Mouse (Mus musculus): Measurements from ENCODE around the gene Mctp1. TPM values are rescaled to one million over a fixed set of nuclear protein-coding genes. Genes with fewer than 3 reads are reported as not detected.

Mctp1 gene
- polyA plus RNA-seq, 1 experiment from 2014 or later, result 3.0 TPM

DNA sequence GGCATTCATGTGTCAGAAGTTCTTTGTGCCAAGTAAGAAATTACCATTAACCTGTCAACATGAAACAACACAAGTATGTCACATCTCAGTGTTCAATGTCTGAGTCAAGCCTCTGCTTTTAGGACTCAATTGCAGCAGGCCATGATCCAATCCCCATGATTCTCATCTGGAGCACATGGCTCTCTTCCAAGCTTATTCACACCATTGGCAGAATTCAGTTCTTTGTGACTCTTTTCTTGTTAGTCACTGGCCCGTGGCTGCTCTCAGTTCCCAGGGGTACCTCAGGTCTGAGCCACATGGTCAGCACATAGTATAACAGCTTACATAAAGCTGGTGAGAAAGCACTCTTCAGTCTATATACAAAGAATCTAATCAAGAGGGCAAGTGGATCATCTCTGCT, 138.8 kb downstream of the Mctp1 start:
- DNase-seq (ENCODE audit: extremely low spot score, low spot score), result no peak
- Histone ChIP-seq H3K27me3 (ENCODE audit: poor library complexity, severe bottlenecking) (no peaks in the 10 kb centered on the region), H3K9me3 (no peaks in the 10 kb centered on the region), H3K4me3 (no peak overlapping the region), H3K36me3 (replicated peaks) (no peaks in the 10 kb centered on the region), H3K27ac (no peak overlapping the region), H3K4me1 (no peaks in the 10 kb centered on the region)
- WGBS, result 66% methylated on average over 1 of the region's 1 CpGs

DNA sequence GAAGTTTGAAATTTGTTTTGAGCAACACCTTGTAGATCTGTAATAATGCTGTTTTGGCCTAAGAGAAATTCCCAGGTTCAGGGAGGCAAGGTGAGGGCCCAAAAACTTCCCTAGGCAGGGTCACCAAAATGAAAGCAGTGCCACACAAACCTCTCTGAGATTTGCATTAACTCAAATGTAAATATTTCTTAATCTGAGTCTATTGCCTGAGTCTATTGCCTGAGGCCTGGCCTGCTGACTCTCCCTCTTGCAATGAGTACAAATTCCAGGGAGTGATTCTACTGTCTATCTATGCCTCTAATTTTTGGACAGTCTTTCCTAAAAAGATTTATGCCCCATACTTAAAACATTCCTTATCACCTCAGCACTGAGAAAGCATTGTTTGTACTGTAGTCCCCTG, 143.0 kb downstream of the Mctp1 start:
- H3K9me3 ChIP-seq, result no peaks in the 10 kb centered on the region
- no peaks in the 10 kb centered on the region for H3K27me3 ChIP-seq (ENCODE audit: poor library complexity, severe bottlenecking)
- H3K36me3 ChIP-seq (replicated peaks), result no peaks in the 10 kb centered on the region
- H3K4me3 ChIP-seq, result no peak overlapping the region
- no peaks in the 10 kb centered on the region for H3K4me1 ChIP-seq
- DNase-seq (ENCODE audit: extremely low spot score, low spot score), result no peak
- no peak overlapping the region for H3K27ac ChIP-seq

DNA sequence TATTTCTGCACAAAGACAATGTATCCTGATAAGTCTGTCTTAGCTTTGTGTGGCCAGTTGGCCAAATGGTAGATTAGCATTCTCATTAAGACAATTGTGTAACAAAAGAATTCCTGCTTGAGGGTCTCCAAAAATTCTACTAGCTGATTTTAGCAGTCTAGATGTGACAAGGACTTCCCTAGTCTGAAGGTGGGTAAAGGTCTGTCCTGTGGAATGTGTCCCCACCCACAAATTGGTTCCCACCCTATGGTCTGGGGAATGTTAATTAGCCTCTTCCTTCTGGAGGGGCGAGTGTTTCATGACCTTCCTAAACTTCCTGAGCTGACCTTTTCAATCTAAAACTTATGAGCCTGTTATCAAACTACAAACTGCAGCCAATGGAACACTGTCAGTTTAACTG, 143.4 kb downstream of the Mctp1 start:
- Histone ChIP-seq H3K9me3 (no peaks in the 10 kb centered on the region), H3K27ac (no peak overlapping the region), H3K4me1 (no peaks in the 10 kb centered on the region), H3K4me3 (no peak overlapping the region), H3K27me3 (ENCODE audit: poor library complexity, severe bottlenecking) (no peaks in the 10 kb centered on the region), H3K36me3 (replicated peaks) (no peaks in the 10 kb centered on the region)
- 50% methylated on average over 1 of the region's 1 CpGs for WGBS
- DNase-seq (ENCODE audit: extremely low spot score, low spot score), result no peak

DNA sequence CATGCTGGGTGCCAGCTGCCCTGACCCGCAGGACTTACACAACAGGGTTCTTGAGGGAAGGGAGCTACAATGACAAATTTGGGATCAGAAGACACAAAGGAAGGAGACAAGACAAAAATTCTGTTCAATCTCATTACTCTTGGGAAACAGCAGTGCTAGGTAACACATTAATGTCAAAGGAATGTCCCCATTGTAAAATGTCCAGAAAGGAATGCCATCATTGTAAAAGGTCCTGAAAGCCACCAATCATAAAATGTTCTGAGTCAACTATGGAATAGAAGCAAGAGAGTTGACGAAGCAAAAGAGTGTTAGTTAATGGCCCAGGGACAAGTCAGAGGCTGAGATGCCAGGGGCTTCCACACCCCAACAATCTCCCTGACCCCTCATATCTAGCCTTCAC, 145.6 kb downstream of the Mctp1 start:
- no peak for DNase-seq (ENCODE audit: extremely low spot score, low spot score)
- no peaks in the 10 kb centered on the region for H3K9me3 ChIP-seq
- H3K4me3 ChIP-seq, result no peak overlapping the region
- H3K4me1 ChIP-seq, result no peaks in the 10 kb centered on the region
- 87% methylated on average over 2 of the region's 2 CpGs for WGBS
- H3K27me3 ChIP-seq (ENCODE audit: poor library complexity, severe bottlenecking), result no peaks in the 10 kb centered on the region
- H3K36me3 ChIP-seq (replicated peaks), result no peaks in the 10 kb centered on the region
- no peak overlapping the region for H3K27ac ChIP-seq

DNA sequence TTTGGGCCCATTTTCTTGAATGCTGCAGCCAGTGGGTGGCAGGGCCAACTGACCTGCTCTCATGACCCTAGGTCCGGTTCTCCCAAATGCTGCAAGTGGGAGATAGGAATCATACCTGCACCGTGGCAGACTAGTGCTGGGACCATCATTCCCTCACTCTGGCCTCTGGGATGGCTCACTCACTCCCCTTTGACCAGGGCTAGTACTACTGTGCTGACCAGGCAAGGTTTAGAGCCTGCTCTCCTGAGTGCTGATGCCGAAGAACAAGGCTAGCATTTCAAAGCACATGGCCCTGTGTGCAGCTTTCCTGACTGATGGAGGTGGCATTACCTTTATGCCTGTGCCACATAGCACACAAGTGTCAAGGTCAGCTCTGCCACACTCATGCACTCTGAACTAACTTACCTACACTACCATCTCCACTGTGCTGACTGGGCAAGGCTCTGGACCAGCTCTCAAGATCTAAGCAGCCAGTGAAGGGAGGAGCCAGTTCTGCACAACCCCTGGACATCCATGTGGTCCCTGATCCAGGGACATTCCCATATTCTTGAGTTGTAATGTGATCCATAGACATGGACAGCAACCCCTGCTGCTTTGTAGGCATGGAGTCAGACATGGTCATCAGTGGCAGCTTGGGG, 146.7 kb downstream of the Mctp1 start:
- no peaks in the 10 kb centered on the region for H3K36me3 ChIP-seq (replicated peaks)
- H3K27me3 ChIP-seq (ENCODE audit: poor library complexity, severe bottlenecking), result no peaks in the 10 kb centered on the region
- H3K27ac ChIP-seq, result no peak overlapping the region
- no peaks in the 10 kb centered on the region for H3K9me3 ChIP-seq
- DNase-seq (ENCODE audit: extremely low spot score, low spot score), result no peak
- WGBS, result 90% methylated on average over 3 of the region's 3 CpGs
- no peaks in the 10 kb centered on the region for H3K4me1 ChIP-seq
- H3K4me3 ChIP-seq, result no peak overlapping the region

DNA sequence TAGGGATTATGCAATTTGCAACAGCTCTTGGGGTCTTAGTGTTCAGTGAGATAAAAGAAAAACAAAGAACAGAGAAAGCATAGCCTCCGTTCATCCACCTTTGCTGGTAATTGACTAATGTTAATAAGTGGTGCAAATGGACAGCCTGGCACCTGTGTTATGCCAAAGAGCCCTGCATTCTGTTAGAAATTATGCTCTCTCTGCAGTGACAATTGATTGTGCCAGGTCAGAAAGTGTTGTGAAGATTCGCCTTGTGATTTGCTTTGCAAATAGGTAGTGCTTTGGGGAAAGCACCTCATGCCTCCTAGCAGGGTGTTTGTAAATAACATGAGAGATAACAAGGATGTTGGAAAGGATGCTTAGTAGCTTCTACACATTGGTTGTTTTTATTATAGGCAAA, 163.5 kb downstream of the Mctp1 start:
- 62% methylated on average over 2 of the region's 2 CpGs for WGBS
- Histone ChIP-seq H3K4me3 (no peak overlapping the region), H3K36me3 (replicated peaks) (no peaks in the 10 kb centered on the region), H3K9me3 (no peaks in the 10 kb centered on the region), H3K4me1 (peaks cover 11% of the 10 kb centered on the region; the same call in 1 of the 2 replicates), H3K27me3 (ENCODE audit: poor library complexity, severe bottlenecking) (no peaks in the 10 kb centered on the region), H3K27ac (no peak overlapping the region)
- DNase-seq (ENCODE audit: extremely low spot score, low spot score), result no peak

DNA sequence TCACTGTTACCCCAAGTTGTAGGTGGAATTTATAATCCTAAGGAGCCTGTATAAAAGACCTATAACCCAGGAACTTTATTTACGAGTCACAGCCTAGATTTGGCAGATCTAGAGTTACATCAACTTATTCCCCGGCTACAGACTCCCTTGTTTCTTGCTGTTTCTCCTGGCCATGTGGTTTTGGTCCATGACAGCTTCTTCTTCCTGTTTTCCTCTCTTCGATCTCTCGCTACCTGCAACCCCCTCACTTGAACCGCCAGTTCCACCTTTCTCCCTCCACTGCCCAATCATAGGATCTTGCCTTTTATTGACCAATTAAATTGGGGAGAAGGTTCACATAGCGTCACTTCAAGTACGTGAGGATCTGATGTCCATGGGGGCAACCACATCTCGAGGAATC, 176.6 kb downstream of the Mctp1 start:
- no peak overlapping the region for H3K4me3 ChIP-seq
- no peak overlapping the region for H3K27ac ChIP-seq
- H3K9me3 ChIP-seq, result no peaks in the 10 kb centered on the region
- DNase-seq (ENCODE audit: extremely low spot score, low spot score), result no peak
- H3K4me1 ChIP-seq, result no peaks in the 10 kb centered on the region
- WGBS, result 92% methylated on average over 8 of the region's 8 CpGs
- H3K27me3 ChIP-seq (ENCODE audit: poor library complexity, severe bottlenecking), result no peaks in the 10 kb centered on the region
- no peaks in the 10 kb centered on the region for H3K36me3 ChIP-seq (replicated peaks)

DNA sequence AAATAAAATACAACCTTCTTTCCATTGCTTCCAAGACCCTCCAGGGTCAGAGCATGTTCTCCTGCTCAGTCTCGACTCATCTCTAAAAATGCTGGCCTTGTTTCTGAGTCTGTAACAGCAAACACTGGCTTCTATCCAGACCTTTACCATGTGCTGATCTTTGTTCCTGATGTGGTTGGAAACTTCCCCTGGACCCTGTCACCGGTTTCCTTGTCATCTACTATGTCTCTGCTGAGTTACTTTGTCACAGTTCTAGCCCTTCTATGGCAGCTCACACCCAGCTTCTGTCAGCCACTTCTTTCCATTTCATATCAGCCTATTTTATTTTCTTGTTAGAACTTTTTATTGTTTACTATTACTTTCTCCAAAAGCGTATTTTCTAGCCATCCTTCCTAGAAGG, 177.3 kb downstream of the Mctp1 start:
- H3K9me3 ChIP-seq, result no peaks in the 10 kb centered on the region
- no peak overlapping the region for H3K4me3 ChIP-seq
- no peaks in the 10 kb centered on the region for H3K27me3 ChIP-seq (ENCODE audit: poor library complexity, severe bottlenecking)
- WGBS, result 89% methylated on average over 3 of the region's 3 CpGs
- no peaks in the 10 kb centered on the region for H3K4me1 ChIP-seq
- no peak for DNase-seq (ENCODE audit: extremely low spot score, low spot score)
- H3K27ac ChIP-seq, result no peak overlapping the region
- H3K36me3 ChIP-seq (replicated peaks), result no peaks in the 10 kb centered on the region

DNA sequence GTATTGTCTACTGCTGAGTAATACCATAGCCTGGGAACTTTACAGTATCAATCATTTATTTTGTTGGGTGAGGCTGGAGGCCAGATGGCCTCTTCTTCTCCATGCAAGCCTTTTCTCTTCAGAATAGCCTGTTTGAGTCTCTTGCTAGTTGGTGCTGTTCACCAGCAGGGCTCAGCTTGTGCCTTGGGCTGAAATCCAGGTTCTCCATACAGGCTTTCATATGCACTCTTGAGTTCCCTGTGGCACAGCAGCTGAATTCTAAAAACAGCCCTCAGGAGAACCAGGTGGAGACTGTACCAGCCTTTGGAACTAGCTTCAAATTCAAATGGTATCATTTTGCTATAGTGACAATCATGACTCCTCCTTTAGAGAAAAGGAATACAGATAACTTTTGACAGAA, 179.7 kb downstream of the Mctp1 start:
- H3K36me3 ChIP-seq (replicated peaks), result no peaks in the 10 kb centered on the region
- no peak for DNase-seq (ENCODE audit: extremely low spot score, low spot score)
- H3K4me3 ChIP-seq, result no peak overlapping the region

DNA sequence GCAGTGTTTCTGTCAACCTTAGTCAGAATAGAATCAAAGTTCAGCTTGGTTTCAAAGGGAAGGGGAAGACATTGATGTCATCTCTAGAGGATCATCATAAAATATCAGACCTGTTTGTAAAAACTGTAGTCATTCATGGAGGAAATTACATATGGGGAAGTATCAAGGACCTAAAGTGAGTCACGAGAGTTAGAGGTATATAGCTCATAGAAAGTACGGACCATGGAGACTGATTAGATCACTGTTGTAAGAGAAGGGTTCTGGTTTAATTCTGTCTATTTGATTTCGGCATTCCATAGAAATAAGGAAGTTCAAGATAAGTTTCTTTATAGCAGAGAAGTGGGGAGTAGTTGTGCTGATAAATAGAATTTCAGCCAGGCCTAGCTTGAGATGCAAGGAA, 181.7 kb downstream of the Mctp1 start:
- Histone ChIP-seq H3K27ac (no peak overlapping the region), H3K4me1 (no peaks in the 10 kb centered on the region), H3K27me3 (ENCODE audit: poor library complexity, severe bottlenecking) (no peaks in the 10 kb centered on the region), H3K9me3 (no peaks in the 10 kb centered on the region), H3K36me3 (replicated peaks) (no peaks in the 10 kb centered on the region), H3K4me3 (no peak overlapping the region)
- no peak for DNase-seq (ENCODE audit: extremely low spot score, low spot score)
- WGBS, result 89% methylated on average over 3 of the region's 3 CpGs

More for the DNA sequence above, 179.7 kb downstream of the Mctp1 start:
- H3K4me1 ChIP-seq, result no peaks in the 10 kb centered on the region
- H3K27me3 ChIP-seq (ENCODE audit: poor library complexity, severe bottlenecking), result no peaks in the 10 kb centered on the region
- H3K27ac ChIP-seq, result no peak overlapping the region
- H3K9me3 ChIP-seq, result no peaks in the 10 kb centered on the region

DNA sequence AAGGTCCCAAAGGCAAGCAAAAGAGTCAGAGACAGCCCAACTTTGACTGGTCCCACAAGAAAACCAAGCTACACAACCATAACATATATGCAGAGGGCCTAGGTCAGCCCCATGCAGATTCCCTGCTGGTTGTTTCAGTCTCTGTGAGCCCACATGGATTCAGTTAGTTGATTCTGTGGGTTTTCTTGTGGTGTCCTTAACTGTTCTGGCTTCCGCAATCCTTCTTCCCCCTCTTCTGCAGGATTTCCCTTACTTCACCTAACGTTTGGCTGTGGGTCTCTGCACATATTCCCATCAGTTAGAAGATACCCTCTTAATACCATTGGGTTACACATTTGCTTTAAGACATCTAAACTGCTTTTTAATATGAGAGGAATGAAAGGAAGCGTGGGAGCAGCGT, 183.1 kb downstream of the Mctp1 start:
- WGBS, result 91% methylated on average over 4 of the region's 4 CpGs
- H3K36me3 ChIP-seq (replicated peaks), result no peaks in the 10 kb centered on the region
- DNase-seq (ENCODE audit: extremely low spot score, low spot score), result no peak
- no peaks in the 10 kb centered on the region for H3K27me3 ChIP-seq (ENCODE audit: poor library complexity, severe bottlenecking)
- no peaks in the 10 kb centered on the region for H3K9me3 ChIP-seq
- no peak overlapping the region for H3K27ac ChIP-seq
- H3K4me1 ChIP-seq, result no peaks in the 10 kb centered on the region
- H3K4me3 ChIP-seq, result no peak overlapping the region

DNA sequence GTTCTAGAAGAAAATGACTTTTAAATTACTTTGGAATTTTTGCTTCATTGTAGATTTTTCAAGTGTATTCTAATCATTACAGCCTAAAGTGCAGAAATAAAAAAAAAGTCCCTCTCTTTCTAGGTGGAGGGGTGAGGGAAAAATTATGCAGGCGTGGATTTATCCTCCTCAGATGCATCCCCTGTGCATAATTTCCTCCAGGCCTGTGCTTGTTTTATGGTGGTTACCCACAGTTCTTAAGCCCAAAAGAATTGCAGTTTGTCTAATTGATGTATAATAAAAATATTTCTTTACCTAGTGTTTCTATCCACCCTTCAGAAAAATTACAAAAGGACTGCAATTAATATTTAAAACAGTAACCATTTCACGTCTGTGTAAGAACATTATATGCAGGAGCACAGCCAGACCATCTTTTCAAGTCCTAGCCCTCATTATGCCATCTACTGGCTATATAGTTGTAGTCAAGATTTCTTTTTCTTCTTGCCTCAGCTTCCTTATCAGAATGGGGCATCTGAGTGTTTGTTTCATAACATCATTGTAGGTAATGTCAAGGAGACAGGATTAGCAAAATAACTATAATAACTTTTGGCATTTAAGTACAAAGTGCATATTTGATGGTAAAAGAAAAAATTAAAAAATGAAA, 184.4 kb downstream of the Mctp1 start:
- Histone ChIP-seq H3K27me3 (ENCODE audit: poor library complexity, severe bottlenecking) (no peaks in the 10 kb centered on the region), H3K4me1 (no peaks in the 10 kb centered on the region), H3K4me3 (no peak overlapping the region), H3K9me3 (no peaks in the 10 kb centered on the region), H3K27ac (no peak overlapping the region), H3K36me3 (replicated peaks) (no peaks in the 10 kb centered on the region)
- no peak for DNase-seq (ENCODE audit: extremely low spot score, low spot score)
- 89% methylated on average over 2 of the region's 2 CpGs for WGBS

DNA sequence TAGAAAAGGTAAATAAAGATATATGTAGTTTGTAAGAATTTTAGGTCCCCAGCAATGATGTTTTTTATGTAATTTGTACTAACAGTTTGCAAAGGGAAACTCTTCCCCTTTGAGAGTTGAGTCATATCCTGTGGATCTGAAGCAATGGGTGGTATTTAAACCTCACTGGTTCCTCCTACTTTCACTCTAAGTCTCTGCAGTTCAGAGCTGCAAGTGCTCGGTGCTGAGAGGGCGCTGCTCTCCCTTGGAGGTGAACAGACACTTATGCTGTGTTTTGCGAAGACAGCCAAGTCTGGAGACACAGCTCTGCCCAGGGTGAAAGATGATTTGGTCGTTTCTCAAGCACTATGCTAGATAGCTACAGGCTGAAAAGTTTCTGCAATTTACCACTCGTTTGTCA, 195.1 kb downstream of the Mctp1 start:
- DNase-seq (ENCODE audit: extremely low spot score, low spot score), result no peak
- no peaks in the 10 kb centered on the region for H3K4me1 ChIP-seq
- H3K9me3 ChIP-seq, result no peaks in the 10 kb centered on the region
- no peak overlapping the region for H3K27ac ChIP-seq
- no peaks in the 10 kb centered on the region for H3K27me3 ChIP-seq (ENCODE audit: poor library complexity, severe bottlenecking)
- 51% methylated on average over 5 of the region's 5 CpGs for WGBS
- H3K36me3 ChIP-seq (replicated peaks), result no peaks in the 10 kb centered on the region
- no peak overlapping the region for H3K4me3 ChIP-seq

DNA sequence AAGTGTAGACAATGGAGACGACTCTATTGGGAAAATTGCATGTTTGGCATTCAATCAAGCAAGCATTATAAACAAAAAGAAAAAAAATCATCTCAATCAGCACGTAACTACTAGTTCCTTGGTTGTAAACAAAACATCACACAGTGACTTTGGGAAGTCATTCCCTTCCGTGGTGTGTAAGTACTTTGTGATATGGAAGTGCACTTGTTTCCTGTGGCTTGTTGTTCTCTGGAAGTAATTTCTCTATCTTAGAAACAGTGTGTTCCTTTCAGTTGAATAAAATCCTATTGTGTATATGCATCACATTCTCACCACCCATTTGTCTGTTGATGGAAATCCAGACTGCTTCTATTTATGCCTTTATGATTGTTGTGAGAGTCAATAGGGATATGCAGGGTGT, 201.1 kb downstream of the Mctp1 start:
- Histone ChIP-seq H3K27ac (no peak overlapping the region), H3K9me3 (no peaks in the 10 kb centered on the region), H3K4me1 (no peaks in the 10 kb centered on the region), H3K27me3 (ENCODE audit: poor library complexity, severe bottlenecking) (no peaks in the 10 kb centered on the region), H3K4me3 (no peak overlapping the region), H3K36me3 (replicated peaks) (no peaks in the 10 kb centered on the region)
- no peak for DNase-seq (ENCODE audit: extremely low spot score, low spot score)
- 85% methylated on average over 3 of the region's 3 CpGs for WGBS
